Mouse (Mus musculus): ENCODE results near the gene Cdh13.
A peak's percentile ranks its signal among the peaks of the same experiment; 100 is the strongest.

Cdh13 gene

DNA sequence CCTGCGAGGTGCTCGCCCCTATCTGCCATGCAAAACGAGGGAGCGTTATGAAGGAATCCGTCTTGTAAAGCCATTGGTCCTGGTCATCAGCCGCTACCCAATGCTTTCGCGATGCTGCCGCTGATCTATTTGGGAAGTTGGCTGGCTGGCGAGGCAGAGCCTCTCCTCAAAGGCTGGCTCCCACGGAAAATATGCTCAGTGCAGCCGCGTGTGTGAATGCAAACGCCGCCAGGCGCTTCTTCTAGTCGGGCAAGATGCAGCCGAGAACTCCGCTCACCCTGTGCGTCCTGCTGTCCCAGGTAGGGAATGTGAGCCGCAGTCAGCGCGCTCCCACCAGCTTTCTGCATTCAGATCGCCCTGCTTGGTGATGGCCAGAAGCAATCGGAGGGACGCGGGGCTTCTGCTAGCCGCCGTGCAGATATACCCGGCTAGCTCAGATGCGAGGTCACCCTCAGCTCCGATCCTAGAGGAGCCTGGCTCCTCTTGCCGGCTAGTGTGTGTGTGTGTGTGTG lies at the start of gene Cdh13:
Gene Cdh13 (plus strand): TSS at position 134 of the 512 bp plus-strand sequence.
- DNase-seq (ENCODE audit: low read depth, low spot score) = no peak

DNA sequence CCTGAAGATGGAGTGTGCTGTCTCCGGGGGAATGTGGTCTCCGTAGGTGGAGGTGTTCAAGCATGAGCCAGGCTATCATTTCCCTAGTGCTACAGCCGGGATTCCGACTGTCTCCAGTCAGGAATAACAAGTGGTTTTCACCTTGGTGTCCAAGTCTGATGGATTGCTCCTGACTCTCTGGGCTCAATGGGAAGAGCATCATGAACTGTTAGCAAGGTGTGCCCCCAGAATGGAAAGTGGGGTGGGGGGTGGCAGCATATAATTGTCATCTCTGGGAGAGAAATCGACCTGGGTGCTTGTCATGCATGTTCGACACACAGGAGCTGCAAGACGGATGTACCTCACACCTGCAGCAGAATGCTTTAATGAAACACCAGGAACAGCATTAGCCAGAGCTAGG lies 47.9 kb upstream of the Cdh13 start:
- no peak for DNase-seq (ENCODE audit: low read depth, low spot score)

GRCm38 (mm10) chr8:118237150-118237620 lies 46.3 kb upstream of the Cdh13 start:
- DNase-seq (ENCODE audit: low read depth, low spot score) = peak; percentile 23

- no peak for DNase-seq (ENCODE audit: low read depth, low spot score)
These were observed 45.4 kb upstream of the Cdh13 start for GRCm38 (mm10) chr8:118238156-118238555.

GRCm38 (mm10) chr8:118239186-118239585 lies 44.3 kb upstream of the Cdh13 start:
- DNase-seq (ENCODE audit: low read depth, low spot score) = peak; percentile 4

DNA sequence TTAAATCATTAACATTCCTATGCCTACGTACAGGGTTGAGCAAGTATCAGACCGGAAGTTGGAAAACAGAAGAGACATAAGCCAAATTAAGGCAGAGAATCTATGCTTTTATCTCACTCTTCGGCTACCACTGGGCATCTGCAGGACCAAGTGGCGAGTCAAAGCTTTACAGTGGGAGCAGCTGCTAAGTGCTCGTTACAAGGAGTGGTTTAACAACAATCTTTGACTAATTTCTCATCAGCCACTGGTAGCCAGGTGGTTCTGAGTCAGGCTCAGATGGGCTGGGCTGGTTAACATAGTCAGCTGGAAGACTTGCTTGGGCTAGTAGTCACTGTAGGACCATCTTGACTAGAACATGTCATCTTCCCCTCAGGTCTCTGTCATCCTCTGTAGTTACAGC lies 34.2 kb upstream of the Cdh13 start:
- DNase-seq (ENCODE audit: low read depth, low spot score) = no peak

GRCm38 (mm10) chr8:118249923-118250322 lies 33.6 kb upstream of the Cdh13 start:
- no peak for DNase-seq (ENCODE audit: low read depth, low spot score)

DNA sequence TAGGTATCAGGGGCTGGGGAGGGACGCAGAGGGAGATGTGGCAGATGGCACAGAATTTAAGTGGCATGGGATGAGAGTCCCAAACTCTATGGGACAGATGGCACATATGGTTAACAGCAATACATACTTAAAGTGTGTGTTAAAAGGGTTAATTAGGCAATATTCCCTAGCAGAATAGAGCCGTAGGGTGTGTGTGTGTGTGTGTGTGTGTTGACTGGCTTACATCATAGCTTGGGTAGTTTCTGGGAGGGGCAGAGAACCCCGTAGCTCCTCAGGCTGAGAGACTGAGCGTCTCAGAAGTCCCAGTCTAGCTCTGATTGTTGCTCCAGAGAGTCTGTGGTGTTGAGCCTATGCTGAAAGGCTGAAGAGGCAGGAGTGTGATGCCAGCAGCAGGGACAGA lies 20.4 kb upstream of the Cdh13 start:
- DNase-seq (ENCODE audit: low read depth, low spot score) = no peak

GRCm38 (mm10) chr8:118270751-118271402 lies 12.7 kb upstream of the Cdh13 start:
- peak; percentile 40 for DNase-seq (ENCODE audit: low read depth, low spot score)

DNA sequence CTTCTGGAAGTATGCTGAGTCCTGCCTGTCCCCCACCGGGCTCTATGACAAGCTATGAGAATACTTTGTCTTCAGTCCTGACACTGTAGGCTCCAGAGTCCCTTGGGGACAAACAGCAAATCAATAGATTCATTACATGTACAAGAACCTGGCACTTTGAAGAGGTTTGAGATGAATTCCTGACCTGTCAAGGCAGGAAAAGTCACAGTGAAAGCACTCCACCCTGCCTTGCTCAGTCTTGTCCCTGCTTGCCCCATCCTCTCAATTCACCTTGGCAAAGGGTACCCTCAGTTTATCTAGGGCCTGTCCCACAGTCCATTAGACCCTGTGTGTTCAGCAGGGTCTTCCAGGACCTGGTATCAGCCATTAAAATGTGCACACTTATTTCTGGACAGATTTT lies 11.0 kb upstream of the Cdh13 start:
- no peak for DNase-seq (ENCODE audit: low read depth, low spot score)

GRCm38 (mm10) chr8:118274243-118274642 lies 9.3 kb upstream of the Cdh13 start:
- no peak for DNase-seq (ENCODE audit: low read depth, low spot score)

GRCm38 (mm10) chr8:118274688-118275087 lies 8.8 kb upstream of the Cdh13 start:
- peak; percentile 59 for DNase-seq (ENCODE audit: low read depth, low spot score)

GRCm38 (mm10) chr8:118284112-118285029 lies 838 bp downstream of the Cdh13 start:
- DNase-seq (ENCODE audit: low read depth, low spot score) = no peak

DNA sequence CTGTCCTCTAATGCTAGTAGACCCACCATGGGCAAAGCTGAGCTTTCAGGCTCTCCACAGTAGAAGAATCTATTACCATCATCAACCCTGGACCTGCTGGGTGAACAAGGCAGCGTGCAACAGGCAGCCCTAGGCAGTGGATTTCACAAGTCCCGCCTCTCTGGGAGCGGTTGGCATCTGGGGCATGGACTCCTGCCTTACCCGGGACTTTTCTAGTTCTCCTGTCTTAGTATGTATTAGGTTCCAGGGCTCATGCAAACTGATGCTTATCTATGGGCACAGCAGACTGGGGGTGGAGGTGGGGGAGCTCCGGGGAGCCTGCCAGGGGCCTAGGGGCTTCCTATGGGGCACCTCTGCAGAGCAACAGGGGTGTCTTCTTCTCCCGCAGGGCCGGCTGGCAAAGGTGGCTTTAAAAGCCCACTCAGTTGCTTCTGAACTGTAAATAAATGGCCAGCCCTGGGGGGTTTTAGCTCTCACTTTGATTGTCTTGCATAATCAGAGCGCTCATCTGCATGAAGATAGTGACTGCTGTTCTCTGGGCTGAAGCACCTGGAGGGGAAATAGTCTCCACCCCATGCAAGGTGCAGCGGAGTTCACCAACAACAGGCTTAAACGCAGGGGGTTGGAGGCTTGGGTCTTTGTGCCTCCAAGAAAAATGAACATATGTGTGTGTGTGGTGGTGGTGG lies 2.2 kb downstream of the Cdh13 start:
- no peak for DNase-seq (ENCODE audit: low read depth, low spot score)

GRCm38 (mm10) chr8:118286282-118287180 lies 3.0 kb downstream of the Cdh13 start:
- DNase-seq (ENCODE audit: low read depth, low spot score) = no peak

GRCm38 (mm10) chr8:118287496-118287895 lies 4.0 kb downstream of the Cdh13 start:
- no peak for DNase-seq (ENCODE audit: low read depth, low spot score)

- DNase-seq (ENCODE audit: low read depth, low spot score) = no peak
These were observed 4.9 kb downstream of the Cdh13 start for GRCm38 (mm10) chr8:118288259-118288952.

GRCm38 (mm10) chr8:118289091-118289490 lies 5.6 kb downstream of the Cdh13 start:
- DNase-seq (ENCODE audit: low read depth, low spot score) = no peak

- DNase-seq (ENCODE audit: low read depth, low spot score) = no peak
These were observed 6.0 kb downstream of the Cdh13 start for GRCm38 (mm10) chr8:118289525-118289924.

DNA sequence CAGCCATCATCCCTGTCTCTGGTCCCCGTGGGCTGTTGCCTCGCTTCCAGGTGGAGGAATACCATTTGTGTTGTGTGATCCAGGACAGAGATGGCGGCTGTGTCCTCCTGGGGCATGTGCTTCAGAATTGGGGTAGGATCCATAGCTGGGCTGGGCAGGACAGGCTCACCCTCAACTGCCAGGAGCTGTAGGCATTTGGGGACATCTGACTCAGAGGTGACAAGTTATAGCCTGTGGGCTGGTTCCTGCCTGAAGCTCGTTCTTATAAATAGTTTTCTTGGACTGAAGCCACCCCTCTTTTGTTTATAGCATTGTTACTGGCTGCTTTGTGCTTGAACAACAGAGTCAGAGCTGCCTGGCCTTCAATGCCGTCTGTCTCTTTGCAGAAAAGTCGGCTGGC lies 6.7 kb downstream of the Cdh13 start:
- DNase-seq (ENCODE audit: low read depth, low spot score) = no peak

All from retina, postnatal 7 days (tissue).